Mouse (Mus musculus): ENCODE measurements around the gene Zfp638.

DNA sequence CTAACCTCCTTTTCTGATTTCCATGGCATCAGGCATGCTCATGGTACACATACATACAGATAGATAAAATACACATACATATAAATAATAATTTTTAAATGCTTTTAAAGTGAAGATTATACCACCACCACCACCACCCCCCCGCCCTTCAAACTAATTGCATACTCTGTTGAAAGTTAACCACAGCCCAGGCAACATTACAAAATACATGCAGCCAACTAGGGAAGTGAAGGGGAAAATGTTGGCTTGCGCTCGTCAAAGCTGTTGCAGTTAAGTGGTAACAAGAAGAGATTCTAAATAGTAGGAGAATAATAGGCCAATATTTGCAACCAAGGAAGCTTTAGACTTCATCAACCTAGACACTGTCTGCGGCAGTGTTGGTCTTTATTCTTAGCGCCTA is 120.7 kb downstream of the Zfp638 start:
- no peak for TF ChIP-seq CTCF (conservative IDR thresholded peaks at IDR 0.05; ENCODE audit: low read length)
- no peak for TF ChIP-seq POU5F1 (IDR thresholded peaks at IDR 0.05; ENCODE audit: borderline replicate concordance, low read length)

All from E14TG2a.4 (cell line).